Mouse (Mus musculus) heart, embryonic 10.5 days (tissue): ENCODE measurements around the gene Neurod2. TPM values are rescaled to one million over a fixed set of nuclear protein-coding genes. Genes with fewer than 3 reads are reported as not detected.

ENCODE experiments used
- DNase-seq: peaks from one replicate; pipeline ENCODE4 v3.0.0-alpha.2; 2017; ENCODE audit warnings: low spot score
- H3K27ac ChIP-seq: fragments of 300-500 bp; sonication (generic); 2 replicates; pipeline ENCODE4 v1.5.1; 2016; ENCODE audit warnings: mild to moderate bottlenecking
- H3K27me3 ChIP-seq: fragments of 300-500 bp; sonication (generic); 2 replicates; pipeline ENCODE4 v1.6.1; 2016; ENCODE audit warnings: mild to moderate bottlenecking; ENCODE audit not compliant: poor library complexity, insufficient read depth, severe bottlenecking
- H3K36me3 ChIP-seq: fragments of 300-500 bp; sonication (generic); 2 replicates; pipeline ENCODE4 v1.6.1; 2016; ENCODE audit warnings: mild to moderate bottlenecking, moderate library complexity
- H3K4me1 ChIP-seq: fragments of 300-500 bp; sonication (generic); 2 replicates; pipeline ENCODE4 v1.6.1; 2016; ENCODE audit warnings: mild to moderate bottlenecking
- H3K4me3 ChIP-seq: fragments of 300-500 bp; sonication (generic); 2 replicates; pipeline ENCODE4 v1.5.1; 2016; ENCODE audit warnings: mild to moderate bottlenecking, moderate library complexity
- H3K9me3 ChIP-seq: fragments of 300-500 bp; sonication (generic); 2 replicates; pipeline ENCODE4 v1.6.1; 2016; ENCODE audit warnings: mild to moderate bottlenecking, moderate library complexity
- WGBS: fragments of 180-500 bp; shearing (Covaris S2); methylation state at CpG from one replicate; pipeline ENCODE4 v1.1.7; 2016; 5-methylcytosine and 5-hydroxymethylcytosine counted together
- polyA plus RNA-seq: library from polyadenylated mRNA; unstranded; fragments of >200 nt; fragmentation: Nextera tagmentation; extraction: Ambion mirVana; gene quantifications from 2 replicates; pipeline ENCODE4 v1.2.1, GENCODE M21; 2016

Gene Neurod2
- polyA plus RNA-seq, 1 experiment from 2014 or later: not detected

- Histone ChIP-seq H3K4me3 (no peak overlapping the region), H3K27ac (no peak overlapping the region; the same call in 1 of the 2 replicates), H3K9me3 (no peaks in the 10 kb centered on the region), H3K4me1 (0 out of 2 replicates have a peak, but pooled peaks cover 3% of the 10 kb centered on the region), H3K36me3 (0 out of 2 replicates have a peak, but pooled peaks cover 2% of the 10 kb centered on the region), H3K27me3 (peaks cover 98% of the 10 kb centered on the region)
- WGBS: 3% methylated on average over 7 of the region's 7 CpGs
- DNase-seq: no peak
Measured at GRCm38 (mm10) chr11:98317479-98317878, 12.0 kb downstream of the Neurod2 start.

DNA sequence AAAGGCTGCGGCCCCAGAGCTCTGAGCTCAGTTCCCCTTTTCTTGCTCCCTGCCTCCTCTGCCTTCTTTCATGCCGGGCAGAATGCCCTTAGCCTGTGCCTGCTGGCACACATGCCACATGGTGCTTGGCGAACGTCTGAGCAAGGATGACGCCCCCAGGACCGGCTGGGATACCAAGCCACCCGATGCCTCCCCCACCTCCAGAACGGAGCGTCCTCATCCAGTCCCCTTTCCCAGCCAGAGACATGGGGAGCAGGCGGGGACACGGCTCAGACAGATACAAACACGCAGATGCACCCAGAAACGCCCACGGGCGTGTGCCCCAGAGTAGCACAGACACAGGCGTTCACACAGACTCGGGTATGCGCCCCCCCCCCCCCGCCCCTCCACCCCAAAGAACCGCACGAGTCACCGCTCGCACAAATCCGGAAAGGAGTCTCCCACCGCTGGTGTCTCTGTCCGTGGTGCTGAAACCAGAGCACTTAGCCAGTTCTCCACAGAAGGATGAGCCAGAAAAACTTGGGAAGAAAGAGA, 15.6 kb downstream of the Neurod2 start:
- Histone ChIP-seq H3K36me3 (0 out of 2 replicates have a peak, but pooled peaks cover 2% of the 10 kb centered on the region), H3K4me1 (0 out of 2 replicates have a peak, but pooled peaks cover 3% of the 10 kb centered on the region)
- WGBS: 1% methylated on average over 26 of the region's 26 CpGs

GRCm38 (mm10) chr11:98298484-98299205, 30.8 kb downstream of the Neurod2 start:
- no peak overlapping the region; the same call in 1 of the 2 replicates for H3K27ac ChIP-seq
- H3K36me3 ChIP-seq: no peaks in the 10 kb centered on the region
- DNase-seq: no peak
- peaks cover 92% of the 10 kb centered on the region for H3K27me3 ChIP-seq
- no peak overlapping the region for H3K4me3 ChIP-seq
- 22% methylated on average over 10 of the region's 10 CpGs for WGBS
- H3K4me1 ChIP-seq: peaks cover 40% of the 10 kb centered on the region
- no peaks in the 10 kb centered on the region for H3K9me3 ChIP-seq

More for the DNA sequence above, 15.6 kb downstream of the Neurod2 start:
- Histone ChIP-seq H3K27me3 (peaks cover 91% of the 10 kb centered on the region), H3K4me3 (peak overlapping the region; percentile 29; the same call in 1 of the 2 replicates), H3K9me3 (no peaks in the 10 kb centered on the region), H3K27ac (no peak overlapping the region)
- no peak for DNase-seq

- no peaks in the 10 kb centered on the region for H3K9me3 ChIP-seq
- no peak for DNase-seq
- WGBS: 24% methylated on average over 7 of the region's 7 CpGs
- H3K4me3 ChIP-seq: no peak overlapping the region
- H3K4me1 ChIP-seq: peaks cover 40% of the 10 kb centered on the region
- H3K27me3 ChIP-seq: peaks cover 90% of the 10 kb centered on the region
- H3K27ac ChIP-seq: peak overlapping the region; percentile 67
- no peaks in the 10 kb centered on the region for H3K36me3 ChIP-seq
Measured at GRCm38 (mm10) chr11:98297778-98298177, 31.7 kb downstream of the Neurod2 start.

- 66% methylated on average over 2 of the region's 2 CpGs for WGBS
- DNase-seq: no peak
- no peak overlapping the region for H3K27ac ChIP-seq
- peaks cover 40% of the 10 kb centered on the region for H3K4me1 ChIP-seq
- no peaks in the 10 kb centered on the region for H3K9me3 ChIP-seq
- no peak overlapping the region for H3K4me3 ChIP-seq
- H3K36me3 ChIP-seq: no peaks in the 10 kb centered on the region
- H3K27me3 ChIP-seq: peaks cover 88% of the 10 kb centered on the region
Measured at GRCm38 (mm10) chr11:98296916-98297315, 32.5 kb downstream of the Neurod2 start.

DNA sequence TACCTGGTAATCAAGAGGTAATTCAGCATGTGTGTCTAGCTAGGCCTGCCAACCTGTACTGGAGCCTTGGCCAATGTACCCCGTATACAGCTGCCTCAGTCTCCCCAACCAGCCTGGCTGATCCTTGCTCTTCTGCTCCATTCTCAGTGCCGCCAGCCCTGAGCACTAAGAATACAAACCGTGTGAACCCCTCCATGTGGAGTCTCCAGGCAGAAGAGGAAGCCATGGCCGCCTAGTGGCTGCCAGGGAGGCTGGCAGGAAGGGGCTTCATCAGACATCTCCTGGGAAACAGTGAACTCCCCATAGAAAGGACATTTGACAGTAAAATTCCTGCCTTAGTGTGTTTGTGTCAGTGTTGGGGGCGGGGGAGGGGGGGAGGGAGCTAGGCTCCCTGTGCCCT, 33.2 kb downstream of the Neurod2 start:
- no peak for DNase-seq
- Histone ChIP-seq H3K4me1 (peaks cover 40% of the 10 kb centered on the region), H3K4me3 (no peak overlapping the region), H3K27me3 (peaks cover 82% of the 10 kb centered on the region), H3K9me3 (no peaks in the 10 kb centered on the region), H3K27ac (no peak overlapping the region), H3K36me3 (no peaks in the 10 kb centered on the region)
- 3% methylated on average over 5 of the region's 5 CpGs for WGBS

- DNase-seq: no peak
- 9% methylated on average over 9 of the region's 9 CpGs for WGBS
Measured at GRCm38 (mm10) chr11:98295013-98295585, 34.3 kb downstream of the Neurod2 start.

DNA sequence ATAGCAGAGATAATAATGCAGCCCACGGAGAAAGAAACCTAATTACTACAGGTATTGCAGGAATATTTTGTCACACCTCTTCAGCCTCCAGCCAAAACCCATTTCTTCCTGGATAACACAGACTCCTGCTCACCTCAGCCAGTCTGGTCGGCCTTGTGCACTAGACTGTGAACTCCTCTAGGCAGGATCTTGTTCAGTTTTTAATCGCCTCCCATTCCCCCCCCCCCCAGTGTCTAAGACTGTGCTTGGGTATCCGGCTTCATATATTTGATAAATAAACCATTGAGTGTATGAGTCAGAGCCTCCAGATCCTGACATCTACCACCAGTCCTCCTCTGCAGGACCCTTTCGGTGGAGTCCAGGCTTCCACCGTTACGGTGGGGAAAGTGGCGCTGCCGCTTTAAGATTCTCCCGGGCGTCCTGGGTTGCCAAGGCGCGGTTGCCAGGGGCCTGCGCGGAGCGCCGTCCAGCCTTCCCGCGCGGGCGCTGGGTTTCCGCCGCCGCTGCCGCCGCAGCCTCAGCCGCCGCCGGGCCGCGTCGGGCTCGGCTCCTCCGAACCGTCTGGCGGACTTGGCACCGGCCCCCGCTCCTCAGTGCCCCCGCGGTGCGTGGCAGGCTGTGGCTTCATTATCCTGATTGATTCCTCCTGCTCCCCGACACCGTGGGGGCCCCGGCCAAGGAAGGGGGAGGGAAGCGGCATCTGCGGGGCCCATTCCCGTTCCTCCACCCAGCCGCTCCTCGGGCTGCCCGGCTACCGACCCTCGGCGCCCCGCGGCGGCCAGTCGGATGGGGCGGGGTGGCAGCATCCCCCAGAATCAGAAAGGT, 35.0 kb downstream of the Neurod2 start:
- Histone ChIP-seq H3K4me1 (peaks cover 40% of the 10 kb centered on the region), H3K27ac (peak overlapping the region; percentile 82), H3K9me3 (no peaks in the 10 kb centered on the region), H3K36me3 (no peaks in the 10 kb centered on the region), H3K27me3 (peaks cover 86% of the 10 kb centered on the region), H3K4me3 (peak overlapping the region; percentile 86)
- DNase-seq: peak; percentile 79
- WGBS: 2% methylated on average over 58 of the region's 58 CpGs

More at GRCm38 (mm10) chr11:98295013-98295585, 34.3 kb downstream of the Neurod2 start:
- no peaks in the 10 kb centered on the region for H3K9me3 ChIP-seq
- peaks cover 40% of the 10 kb centered on the region for H3K4me1 ChIP-seq
- H3K27ac ChIP-seq: peak overlapping the region; percentile 82
- H3K27me3 ChIP-seq: peaks cover 84% of the 10 kb centered on the region
- peak overlapping the region; percentile 86 for H3K4me3 ChIP-seq
- H3K36me3 ChIP-seq: no peaks in the 10 kb centered on the region

DNA sequence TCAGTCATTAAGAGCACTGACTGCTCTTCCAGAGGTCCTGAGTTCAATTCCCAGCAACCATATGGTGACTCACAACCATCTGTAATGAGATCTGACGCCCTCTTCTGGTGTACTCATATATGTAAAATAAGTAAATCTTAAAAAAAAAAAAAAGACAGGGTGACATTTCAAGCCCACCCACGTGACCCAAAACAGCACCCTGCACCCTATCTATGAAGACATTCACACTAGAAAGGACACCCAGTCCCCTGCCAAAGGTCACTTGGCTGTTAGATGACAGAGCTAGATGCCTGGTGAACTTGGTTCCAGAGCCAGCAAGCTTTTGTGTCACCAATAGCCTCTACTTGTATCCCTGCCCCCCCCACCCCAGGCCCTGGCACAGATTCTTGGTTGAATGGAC, 36.4 kb downstream of the Neurod2 start:
- Histone ChIP-seq H3K27ac (no peak overlapping the region), H3K36me3 (no peaks in the 10 kb centered on the region), H3K27me3 (peaks cover 86% of the 10 kb centered on the region), H3K9me3 (no peaks in the 10 kb centered on the region), H3K4me3 (no peak overlapping the region), H3K4me1 (peaks cover 31% of the 10 kb centered on the region)
- no peak for DNase-seq
- 29% methylated on average over 2 of the region's 2 CpGs for WGBS

DNA sequence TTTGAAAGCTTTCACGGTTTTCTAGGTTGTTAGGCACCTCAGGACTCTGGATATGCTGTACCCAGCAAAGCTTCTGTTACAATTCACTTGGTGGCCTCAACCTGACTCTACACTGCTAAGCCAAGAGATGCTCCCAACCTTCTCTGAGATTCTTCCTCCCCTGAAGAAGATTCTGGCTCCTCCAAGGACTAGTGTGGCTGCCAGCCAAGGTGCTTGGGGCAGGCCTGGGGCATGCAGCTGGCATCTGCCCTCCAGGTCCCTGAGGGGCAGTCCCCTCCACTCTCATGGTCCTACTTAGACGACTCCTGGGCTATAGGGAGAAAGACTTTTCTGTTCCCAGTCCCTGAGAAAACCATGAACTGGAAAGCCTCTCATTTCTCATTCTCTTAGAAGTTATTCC, 38.5 kb downstream of the Neurod2 start:
- no peak overlapping the region for H3K4me3 ChIP-seq
- no peak for DNase-seq
- peaks cover 72% of the 10 kb centered on the region for H3K27me3 ChIP-seq
- H3K27ac ChIP-seq: no peak overlapping the region
- no peaks in the 10 kb centered on the region for H3K36me3 ChIP-seq
- 49% methylated on average over 2 of the region's 2 CpGs for WGBS
- peaks cover 17% of the 10 kb centered on the region for H3K4me1 ChIP-seq
- no peaks in the 10 kb centered on the region for H3K9me3 ChIP-seq

DNA sequence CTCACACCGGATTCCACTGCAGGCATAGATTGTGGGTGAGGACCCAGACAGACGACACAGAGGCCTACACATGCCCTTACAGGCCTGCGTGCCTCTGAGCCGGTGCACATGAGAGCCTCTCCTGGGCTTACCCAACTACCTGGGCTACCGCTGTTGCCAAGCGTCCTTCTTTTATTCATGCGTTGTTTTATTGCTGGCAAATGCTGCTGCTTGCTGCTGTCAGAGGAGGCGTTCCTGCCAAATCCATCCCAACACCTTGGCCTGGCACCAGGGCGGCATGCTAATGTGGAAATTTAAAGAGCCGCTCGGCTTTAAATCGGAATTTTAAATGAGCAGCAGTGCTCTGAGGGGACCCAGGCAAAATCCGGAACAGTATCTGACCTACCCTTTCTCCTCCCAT, 39.6 kb downstream of the Neurod2 start:
- Histone ChIP-seq H3K4me3 (no peak overlapping the region), H3K27ac (no peak overlapping the region), H3K4me1 (peaks cover 10% of the 10 kb centered on the region), H3K9me3 (no peaks in the 10 kb centered on the region), H3K36me3 (no peaks in the 10 kb centered on the region), H3K27me3 (peaks cover 63% of the 10 kb centered on the region)
- no peak for DNase-seq
- WGBS: 44% methylated on average over 13 of the region's 13 CpGs

DNA sequence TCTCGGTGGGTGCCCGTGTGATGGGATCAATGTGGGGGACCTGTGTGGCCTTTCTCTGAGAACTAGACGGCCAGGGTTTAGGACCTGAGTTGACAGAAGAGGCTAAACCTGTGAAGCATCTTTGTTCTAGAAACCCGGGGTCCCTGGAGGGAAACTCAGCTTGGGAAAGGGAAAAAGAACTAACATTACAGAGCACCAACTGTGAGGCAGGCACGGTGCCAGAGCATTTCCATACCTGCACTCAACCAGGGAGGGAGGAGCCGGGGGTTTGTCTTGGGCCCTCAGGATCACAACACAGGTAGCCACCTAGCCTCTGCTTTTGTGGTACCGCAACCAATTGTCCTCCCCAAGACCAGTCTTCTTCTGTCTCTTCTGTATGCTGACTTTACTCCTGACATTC, 41.5 kb downstream of the Neurod2 start:
- DNase-seq: no peak
- Histone ChIP-seq H3K4me1 (peaks cover 8% of the 10 kb centered on the region), H3K4me3 (no peak overlapping the region), H3K9me3 (no peaks in the 10 kb centered on the region), H3K27ac (no peak overlapping the region), H3K36me3 (no peaks in the 10 kb centered on the region), H3K27me3 (peaks cover 56% of the 10 kb centered on the region)
- 54% methylated on average over 7 of the region's 7 CpGs for WGBS
